Mouse (Mus musculus) ES-Bruce4 (cell line): ENCODE measurements around the gene Col4a2.

Experiments used
- CTCF ChIP-seq: IDR thresholded peaks from one replicate; pipeline ENCODE4 v1.8.1; 2011; ENCODE audit warnings: low read depth, low read length
- POLR2A ChIP-seq: IDR thresholded peaks from one replicate; pipeline ENCODE4 v1.8.1; 2011; ENCODE audit warnings: low read length; ENCODE audit not compliant: insufficient read depth

GRCm38 (mm10) chr8:11445790-11446189 lies 133.2 kb downstream of the Col4a2 start:
- no peak for TF ChIP-seq POLR2A
- no peak for TF ChIP-seq CTCF
